Mouse (Mus musculus): Measurements from ENCODE around the gene Cdk18. TPM values are rescaled to one million over a fixed set of nuclear protein-coding genes. Genes with fewer than 3 reads are reported as not detected.
"Not testable (repeated sequence)": the region's sequence is repeated elsewhere in the genome, so short reads cannot be mapped to it uniquely, and the experiment has no call there.

The Cdk18 gene
- polyA plus RNA-seq, 1 experiment from 2014 or later = 3.9 TPM

DNA sequence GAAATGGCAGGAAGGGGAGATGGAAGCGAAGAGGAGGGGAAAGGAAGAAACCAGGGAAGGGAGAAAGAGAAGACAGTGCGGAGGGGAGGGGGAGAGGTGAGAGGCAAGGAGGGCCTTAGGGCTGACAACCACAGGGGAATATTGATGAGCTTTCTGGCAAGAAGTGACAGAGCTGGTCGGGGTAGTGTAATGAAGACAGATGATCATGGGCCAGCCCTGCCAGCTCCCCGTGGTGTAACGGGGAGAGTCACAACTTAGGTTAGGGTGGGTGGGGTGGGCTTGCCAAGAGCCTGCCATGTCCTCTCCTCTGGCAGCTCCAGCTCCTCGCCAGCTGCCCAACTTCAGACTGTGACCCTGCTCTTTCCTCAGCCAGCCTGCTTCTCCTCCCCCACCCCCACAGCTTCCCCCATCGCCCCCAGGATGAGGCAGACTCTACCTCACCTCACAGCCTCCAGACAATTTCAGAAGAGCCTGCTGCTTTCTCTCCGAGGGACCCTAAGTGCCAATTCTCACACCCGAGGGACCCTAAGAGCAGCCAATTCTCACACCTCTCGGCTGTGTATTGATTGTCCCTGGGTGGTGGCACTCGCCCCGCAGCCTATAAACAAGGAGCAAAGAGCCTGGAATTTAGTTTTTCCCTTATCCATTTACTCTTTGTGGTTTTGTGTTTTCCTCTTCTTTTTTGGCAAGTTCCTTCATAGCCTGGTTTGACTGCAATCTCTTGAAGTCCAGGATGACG is 25.5 kb upstream of the Cdk18 start:
- WGBS = 17% methylated on average over 13 of the region's 13 CpGs
- no peaks in the 10 kb centered on the region for H3K9me3 ChIP-seq (ENCODE audit: control insufficient read depth, low read depth, low read length)
- no peaks in the 10 kb centered on the region for H3K36me3 ChIP-seq (ENCODE audit: control insufficient read depth, insufficient read depth, low read length)
- ATAC-seq (ENCODE audit: insufficient number of reproducible peaks, insufficient read depth, low FRiP score, low read depth) = no peak
- no peaks in the 10 kb centered on the region for H3K27me3 ChIP-seq (ENCODE audit: control insufficient read depth, insufficient read depth, low read length)
- 0 out of 2 replicates have a peak, but pooled peaks cover 5% of the 10 kb centered on the region for H3K4me1 ChIP-seq (ENCODE audit: control insufficient read depth, insufficient read depth, low read length)
- no peak overlapping the region for H3K4me2 ChIP-seq (replicated peaks; ENCODE audit: low read depth, low read length)
- H3K4me3 ChIP-seq (ENCODE audit: low read depth, low read length) = no peak overlapping the region
- H3K27ac ChIP-seq (ENCODE audit: low read length) = no peak overlapping the region
- no peak overlapping the region for H3K9ac ChIP-seq (replicated peaks; ENCODE audit: low read depth, low read length)

DNA sequence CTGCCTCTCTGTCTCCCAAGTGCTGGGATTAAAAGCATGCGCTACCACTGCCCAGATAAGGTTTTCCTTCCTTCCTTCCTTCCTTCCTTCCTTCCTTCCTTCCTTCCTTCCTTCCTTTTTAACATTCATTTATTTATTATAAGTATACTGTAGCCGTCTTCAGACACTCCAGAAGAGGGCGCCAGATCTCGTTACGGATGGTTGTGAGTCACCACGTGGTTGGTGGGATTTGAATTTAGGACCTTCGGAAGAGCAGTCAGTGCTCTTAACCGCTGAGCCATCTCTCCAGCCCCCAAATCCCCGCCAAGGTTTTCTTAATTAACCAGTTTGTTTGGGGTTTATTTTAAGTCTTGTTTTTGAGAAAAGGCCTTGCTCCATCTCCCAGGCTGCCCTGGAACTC is 23.1 kb upstream of the Cdk18 start:
- H3K27ac ChIP-seq (ENCODE audit: low read length); H3K27me3 ChIP-seq (ENCODE audit: control insufficient read depth, insufficient read depth, low read length); H3K4me2 ChIP-seq (replicated peaks; ENCODE audit: low read depth, low read length); H3K36me3 ChIP-seq (ENCODE audit: control insufficient read depth, insufficient read depth, low read length); H3K9ac ChIP-seq (replicated peaks; ENCODE audit: low read depth, low read length); H3K4me3 ChIP-seq (ENCODE audit: low read depth, low read length); H3K4me1 ChIP-seq (ENCODE audit: control insufficient read depth, insufficient read depth, low read length); H3K9me3 ChIP-seq (ENCODE audit: control insufficient read depth, low read depth, low read length); ATAC-seq (ENCODE audit: insufficient number of reproducible peaks, insufficient read depth, low FRiP score, low read depth): not testable (repeated sequence)
- WGBS = 57% methylated on average over 9 of the region's 9 CpGs

DNA sequence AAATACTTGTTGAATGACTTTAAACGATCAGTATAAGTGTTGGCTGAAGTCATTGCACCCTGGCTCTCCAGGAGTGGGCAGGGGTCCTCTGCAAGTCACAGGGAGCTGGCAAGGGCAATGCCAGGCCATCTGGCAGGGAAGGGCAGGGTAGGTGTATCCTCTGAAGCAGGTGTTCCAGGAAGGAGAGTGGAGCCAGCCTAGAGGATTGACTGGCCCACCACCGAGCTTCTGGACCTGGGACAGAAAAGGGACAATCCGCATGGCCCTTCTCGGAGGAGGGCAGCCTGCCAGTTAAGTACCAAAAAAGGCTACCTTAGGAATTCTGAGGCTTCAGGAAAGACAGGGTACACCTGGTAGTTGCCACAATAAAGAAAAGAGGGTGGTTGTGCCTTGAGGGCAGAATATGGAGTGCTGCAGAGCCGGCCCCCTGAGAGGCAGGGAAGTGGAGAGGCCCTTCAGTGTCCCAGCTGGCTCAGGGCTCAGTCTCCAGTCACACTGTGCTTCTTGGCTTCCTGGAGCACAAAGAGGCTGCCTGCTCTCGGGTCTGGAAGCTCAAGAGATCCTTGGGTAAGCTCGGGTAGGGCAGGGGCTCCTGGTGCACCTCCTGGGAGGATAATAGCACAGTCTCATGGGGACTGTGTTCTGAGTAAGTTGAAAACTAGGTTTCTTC is 21.9 kb upstream of the Cdk18 start:
- WGBS = 54% methylated on average over 7 of the region's 7 CpGs
- H3K4me1 ChIP-seq (ENCODE audit: control insufficient read depth, insufficient read depth, low read length) = no peaks in the 10 kb centered on the region
- ATAC-seq (ENCODE audit: insufficient number of reproducible peaks, insufficient read depth, low FRiP score, low read depth) = no peak
- H3K36me3 ChIP-seq (ENCODE audit: control insufficient read depth, insufficient read depth, low read length) = no peaks in the 10 kb centered on the region
- H3K4me3 ChIP-seq (ENCODE audit: low read depth, low read length) = no peak overlapping the region
- no peak overlapping the region for H3K4me2 ChIP-seq (replicated peaks; ENCODE audit: low read depth, low read length)
- no peaks in the 10 kb centered on the region for H3K9me3 ChIP-seq (ENCODE audit: control insufficient read depth, low read depth, low read length)
- no peak overlapping the region for H3K9ac ChIP-seq (replicated peaks; ENCODE audit: low read depth, low read length)
- H3K27ac ChIP-seq (ENCODE audit: low read length) = no peak overlapping the region
- H3K27me3 ChIP-seq (ENCODE audit: control insufficient read depth, insufficient read depth, low read length) = 0 out of 2 replicates have a peak, but pooled peaks cover 4% of the 10 kb centered on the region

DNA sequence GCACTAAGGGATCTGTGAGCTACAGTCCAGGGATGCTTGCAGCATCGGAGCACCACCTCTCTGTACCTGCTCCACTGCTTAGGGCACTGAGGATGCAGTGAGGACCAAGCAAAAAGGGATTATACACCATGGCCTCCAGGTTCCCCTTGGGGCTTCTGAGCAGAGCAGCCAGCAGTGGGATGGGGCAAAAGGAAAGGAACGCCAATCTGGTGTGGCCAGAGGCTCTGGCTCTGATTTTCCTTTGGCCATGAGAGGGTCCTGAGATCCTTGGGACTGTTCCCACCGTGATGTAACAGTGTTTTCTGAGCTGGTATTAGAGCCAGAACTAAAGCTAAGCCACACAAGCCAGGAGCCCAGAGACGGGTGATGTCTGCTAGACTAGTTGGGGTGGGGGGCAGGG is 20.2 kb upstream of the Cdk18 start:
- WGBS = 74% methylated on average over 4 of the region's 4 CpGs
- no peak overlapping the region for H3K4me2 ChIP-seq (replicated peaks; ENCODE audit: low read depth, low read length)
- 0 out of 2 replicates have a peak, but pooled peaks cover 4% of the 10 kb centered on the region for H3K27me3 ChIP-seq (ENCODE audit: control insufficient read depth, insufficient read depth, low read length)
- ATAC-seq (ENCODE audit: insufficient number of reproducible peaks, insufficient read depth, low FRiP score, low read depth) = no peak
- H3K27ac ChIP-seq (ENCODE audit: low read length) = no peak overlapping the region
- no peaks in the 10 kb centered on the region for H3K9me3 ChIP-seq (ENCODE audit: control insufficient read depth, low read depth, low read length)
- no peak overlapping the region for H3K9ac ChIP-seq (replicated peaks; ENCODE audit: low read depth, low read length)
- no peak overlapping the region for H3K4me3 ChIP-seq (ENCODE audit: low read depth, low read length)
- no peaks in the 10 kb centered on the region for H3K4me1 ChIP-seq (ENCODE audit: control insufficient read depth, insufficient read depth, low read length)
- no peaks in the 10 kb centered on the region for H3K36me3 ChIP-seq (ENCODE audit: control insufficient read depth, insufficient read depth, low read length)

DNA sequence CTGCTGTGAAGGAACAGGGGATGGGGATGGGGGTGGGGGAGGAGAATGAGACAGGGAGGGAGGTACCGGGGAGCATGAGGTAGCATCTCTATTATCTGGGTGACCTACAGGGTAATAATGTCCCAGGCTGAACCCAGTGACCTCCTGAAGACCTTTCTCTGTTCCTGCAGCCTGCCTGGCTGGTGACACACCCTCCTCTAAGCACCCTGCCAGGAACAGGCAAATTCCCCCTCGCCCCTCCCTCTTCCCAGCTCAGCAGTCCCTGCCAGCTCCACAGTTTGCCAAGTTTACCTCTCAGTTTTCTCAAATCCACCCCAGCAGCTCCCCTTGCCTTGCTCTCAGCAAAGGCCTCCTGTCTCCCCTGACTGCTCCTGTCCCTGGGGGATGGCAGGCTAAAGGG is 19.3 kb upstream of the Cdk18 start:
- 43% methylated on average over 1 of the region's 2 CpGs for WGBS
- no peak overlapping the region for H3K4me3 ChIP-seq (ENCODE audit: low read depth, low read length)
- H3K27ac ChIP-seq (ENCODE audit: low read length) = no peak overlapping the region
- no peaks in the 10 kb centered on the region for H3K36me3 ChIP-seq (ENCODE audit: control insufficient read depth, insufficient read depth, low read length)
- H3K27me3 ChIP-seq (ENCODE audit: control insufficient read depth, insufficient read depth, low read length) = 0 out of 2 replicates have a peak, but pooled peaks cover 4% of the 10 kb centered on the region
- H3K4me2 ChIP-seq (replicated peaks; ENCODE audit: low read depth, low read length) = no peak overlapping the region
- H3K9me3 ChIP-seq (ENCODE audit: control insufficient read depth, low read depth, low read length) = no peaks in the 10 kb centered on the region
- no peak overlapping the region for H3K9ac ChIP-seq (replicated peaks; ENCODE audit: low read depth, low read length)
- peak; percentile 42; the same call in 1 of the 2 replicates for ATAC-seq (ENCODE audit: insufficient number of reproducible peaks, insufficient read depth, low FRiP score, low read depth)
- no peaks in the 10 kb centered on the region for H3K4me1 ChIP-seq (ENCODE audit: control insufficient read depth, insufficient read depth, low read length)

DNA sequence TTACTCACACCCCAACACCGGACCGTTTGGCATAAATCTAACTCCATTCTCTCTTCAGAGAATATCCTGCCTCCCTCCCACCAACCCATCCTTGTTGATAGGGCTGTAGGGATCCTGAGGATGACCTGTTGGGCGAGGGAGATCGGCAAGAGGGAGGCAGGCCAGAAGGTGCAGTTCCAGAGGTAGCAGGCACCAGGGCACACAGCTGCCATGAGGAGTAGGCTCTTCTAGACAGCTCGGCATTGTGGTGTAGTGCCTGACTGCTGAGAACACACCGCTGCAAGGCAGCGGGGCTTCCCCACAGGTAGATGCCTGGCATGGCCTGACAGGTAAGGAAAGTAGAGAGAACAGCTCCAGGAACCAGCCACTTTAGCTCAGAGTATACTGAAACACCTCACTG is 18.3 kb upstream of the Cdk18 start:
- no peak overlapping the region for H3K4me2 ChIP-seq (replicated peaks; ENCODE audit: low read depth, low read length)
- 25% methylated on average over 7 of the region's 7 CpGs for WGBS
- no peaks in the 10 kb centered on the region for H3K36me3 ChIP-seq (ENCODE audit: control insufficient read depth, insufficient read depth, low read length)
- H3K27ac ChIP-seq (ENCODE audit: low read length) = no peak overlapping the region
- no peaks in the 10 kb centered on the region for H3K4me1 ChIP-seq (ENCODE audit: control insufficient read depth, insufficient read depth, low read length)
- no peak overlapping the region for H3K4me3 ChIP-seq (ENCODE audit: low read depth, low read length)
- 0 out of 2 replicates have a peak, but pooled peaks cover 4% of the 10 kb centered on the region for H3K27me3 ChIP-seq (ENCODE audit: control insufficient read depth, insufficient read depth, low read length)
- H3K9me3 ChIP-seq (ENCODE audit: control insufficient read depth, low read depth, low read length) = no peaks in the 10 kb centered on the region
- no peak for ATAC-seq (ENCODE audit: insufficient number of reproducible peaks, insufficient read depth, low FRiP score, low read depth)
- H3K9ac ChIP-seq (replicated peaks; ENCODE audit: low read depth, low read length) = no peak overlapping the region

DNA sequence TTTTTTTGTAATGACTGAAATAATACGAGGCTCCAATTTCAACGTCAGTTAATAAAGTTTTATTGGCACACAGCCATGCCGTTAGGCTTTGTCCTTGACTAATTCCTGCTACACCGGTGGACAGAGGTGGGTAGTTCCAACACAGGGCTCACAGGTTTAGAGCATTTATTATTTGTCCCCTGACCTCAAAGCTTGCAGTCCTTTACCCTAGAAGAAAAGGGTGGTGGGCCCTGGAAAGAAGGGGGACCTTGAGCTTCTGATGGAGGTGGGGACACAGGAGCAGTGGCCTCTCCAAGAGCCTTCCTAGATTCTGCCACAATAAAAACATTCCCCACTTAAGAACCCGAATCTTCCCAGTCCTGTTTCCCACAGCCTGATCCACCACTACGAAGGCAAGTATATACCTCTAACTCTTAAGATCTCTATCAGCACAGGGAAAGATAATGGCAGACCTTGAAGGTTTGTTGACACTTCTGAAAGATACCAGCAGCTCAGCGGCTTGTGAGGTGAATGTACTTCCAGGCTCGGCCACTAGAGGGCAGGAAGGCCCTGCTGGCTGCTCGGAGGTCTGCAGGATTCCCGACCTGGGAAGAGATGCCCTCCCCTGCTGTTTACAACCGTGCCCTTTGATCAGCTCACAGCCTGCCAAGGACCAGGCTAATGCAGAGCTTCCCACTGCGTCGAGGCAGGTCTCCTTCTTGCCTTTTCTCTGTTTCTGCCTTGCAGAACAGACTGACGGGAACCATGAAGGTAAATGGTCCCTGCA is 17.7 kb upstream of the Cdk18 start:
- 23% methylated on average over 14 of the region's 14 CpGs for WGBS
- Histone ChIP-seq H3K27me3 (ENCODE audit: control insufficient read depth, insufficient read depth, low read length) (0 out of 2 replicates have a peak, but pooled peaks cover 4% of the 10 kb centered on the region), H3K4me3 (ENCODE audit: low read depth, low read length) (no peak overlapping the region), H3K36me3 (ENCODE audit: control insufficient read depth, insufficient read depth, low read length) (no peaks in the 10 kb centered on the region), H3K9ac (replicated peaks; ENCODE audit: low read depth, low read length) (no peak overlapping the region), H3K27ac (ENCODE audit: low read length) (no peak overlapping the region), H3K4me2 (replicated peaks; ENCODE audit: low read depth, low read length) (no peak overlapping the region), H3K4me1 (ENCODE audit: control insufficient read depth, insufficient read depth, low read length) (no peaks in the 10 kb centered on the region), H3K9me3 (ENCODE audit: control insufficient read depth, low read depth, low read length) (no peaks in the 10 kb centered on the region)
- no peak for ATAC-seq (ENCODE audit: insufficient number of reproducible peaks, insufficient read depth, low FRiP score, low read depth)

DNA sequence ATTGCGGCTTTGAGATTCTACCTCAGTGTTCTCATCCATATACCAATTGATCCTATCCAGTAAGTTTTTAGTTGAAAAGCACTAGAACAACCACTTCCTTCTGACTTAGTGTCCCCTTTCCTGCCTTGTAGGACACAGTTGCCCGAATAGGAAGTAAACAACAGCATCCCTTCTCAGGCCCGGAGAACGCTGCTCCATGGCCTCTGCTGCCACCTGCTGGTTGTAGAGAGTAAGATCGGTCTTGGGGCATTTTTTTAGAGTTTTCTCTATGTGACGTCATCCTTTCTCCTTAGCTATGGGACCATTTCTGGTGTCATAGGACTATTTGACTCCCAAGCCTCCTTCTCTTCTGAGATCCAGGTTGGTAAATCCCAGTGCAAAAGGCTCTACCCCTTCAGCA is 16.3 kb upstream of the Cdk18 start:
- 10% methylated on average over 6 of the region's 6 CpGs for WGBS
- no peaks in the 10 kb centered on the region for H3K36me3 ChIP-seq (ENCODE audit: control insufficient read depth, insufficient read depth, low read length)
- no peak overlapping the region for H3K4me3 ChIP-seq (ENCODE audit: low read depth, low read length)
- no peak overlapping the region for H3K4me2 ChIP-seq (replicated peaks; ENCODE audit: low read depth, low read length)
- H3K27ac ChIP-seq (ENCODE audit: low read length) = no peak overlapping the region
- no peak overlapping the region for H3K9ac ChIP-seq (replicated peaks; ENCODE audit: low read depth, low read length)
- H3K4me1 ChIP-seq (ENCODE audit: control insufficient read depth, insufficient read depth, low read length) = no peaks in the 10 kb centered on the region; the same call in 1 of the 2 replicates
- 0 out of 2 replicates have a peak, but pooled peaks cover 4% of the 10 kb centered on the region for H3K27me3 ChIP-seq (ENCODE audit: control insufficient read depth, insufficient read depth, low read length)
- ATAC-seq (ENCODE audit: insufficient number of reproducible peaks, insufficient read depth, low FRiP score, low read depth) = 0 out of 2 replicates have a peak, but pooled peaks have one; percentile 15
- no peaks in the 10 kb centered on the region for H3K9me3 ChIP-seq (ENCODE audit: control insufficient read depth, low read depth, low read length)
